Mouse (Mus musculus): ENCODE measurements around the gene Ttl. TPM values are rescaled to one million over a fixed set of nuclear protein-coding genes. Genes with fewer than 3 reads are reported as not detected.

The Ttl gene
- polyA plus RNA-seq, 1 experiment = 0.43 TPM

DNA sequence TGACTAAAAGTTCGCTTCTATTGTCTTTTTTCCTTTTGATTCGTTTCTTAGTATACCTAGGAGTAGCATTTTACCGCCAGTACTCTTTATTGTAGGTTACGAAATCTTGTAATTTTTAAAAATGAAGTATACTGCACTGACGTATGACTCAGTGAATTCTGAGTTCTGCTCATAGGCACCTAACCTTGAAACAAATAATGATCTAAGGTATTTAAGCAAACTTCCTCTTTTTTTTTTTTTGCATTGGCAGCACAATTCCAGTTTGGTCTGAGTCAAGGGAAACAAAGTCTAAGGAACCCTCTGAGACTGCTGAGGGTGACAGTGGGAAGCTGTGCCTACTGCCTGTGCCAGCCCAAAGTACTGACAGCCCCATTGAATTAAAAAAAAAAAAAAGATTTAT is 17.8 kb downstream of the Ttl start:
- no peaks in the 10 kb centered on the region for H3K36me3 ChIP-seq (ENCODE audit: control insufficient read depth, insufficient read depth, low read length)
- H3K4me1 ChIP-seq (ENCODE audit: control insufficient read depth, insufficient read depth, low read length) = peaks cover 8% of the 10 kb centered on the region
- no peak overlapping the region for H3K27ac ChIP-seq (ENCODE audit: control insufficient read depth, insufficient read depth, low read depth, low read length)
- no peak overlapping the region for H3K4me3 ChIP-seq (ENCODE audit: control insufficient read depth, low read depth, low read length)
- no peaks in the 10 kb centered on the region for H3K27me3 ChIP-seq (ENCODE audit: control insufficient read depth, insufficient read depth, low read length)
- TF ChIP-seq POLR2A (IDR thresholded peaks at IDR 0.05; ENCODE audit: control insufficient read depth, low read depth, low read length) (no peak), CTCF (IDR thresholded peaks at IDR 0.05; ENCODE audit: control insufficient read depth, insufficient read depth, insufficient replicate concordance, low read depth, low read length) (no peak)

DNA sequence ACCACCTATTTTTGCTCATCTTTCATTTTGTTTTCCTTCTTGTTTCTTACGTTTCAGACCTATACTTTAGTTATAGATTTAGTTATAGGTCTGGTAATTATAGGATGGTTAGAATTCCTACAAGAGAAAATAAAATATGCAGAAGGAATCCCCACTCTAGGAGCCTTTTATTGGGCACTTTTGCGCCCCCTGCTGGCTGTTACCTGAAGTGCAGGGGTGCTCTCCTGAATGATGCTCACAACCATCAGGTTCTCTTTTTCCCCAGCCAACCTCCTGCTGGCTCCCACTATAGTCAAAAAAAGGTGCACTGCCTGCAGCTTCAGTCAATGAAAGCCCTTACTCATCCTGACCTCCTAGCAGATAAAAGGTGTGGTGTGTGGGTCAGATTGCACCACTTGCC is 19.2 kb downstream of the Ttl start:
- no peaks in the 10 kb centered on the region for H3K36me3 ChIP-seq (ENCODE audit: control insufficient read depth, insufficient read depth, low read length)
- no peak overlapping the region for H3K27ac ChIP-seq (ENCODE audit: control insufficient read depth, insufficient read depth, low read depth, low read length)
- H3K4me3 ChIP-seq (ENCODE audit: control insufficient read depth, low read depth, low read length) = no peak overlapping the region
- H3K27me3 ChIP-seq (ENCODE audit: control insufficient read depth, insufficient read depth, low read length) = no peaks in the 10 kb centered on the region
- peaks cover 8% of the 10 kb centered on the region for H3K4me1 ChIP-seq (ENCODE audit: control insufficient read depth, insufficient read depth, low read length)
- TF ChIP-seq CTCF (IDR thresholded peaks at IDR 0.05; ENCODE audit: control insufficient read depth, insufficient read depth, insufficient replicate concordance, low read depth, low read length) = peak; percentile 75
- TF ChIP-seq POLR2A (IDR thresholded peaks at IDR 0.05; ENCODE audit: control insufficient read depth, low read depth, low read length) = no peak

DNA sequence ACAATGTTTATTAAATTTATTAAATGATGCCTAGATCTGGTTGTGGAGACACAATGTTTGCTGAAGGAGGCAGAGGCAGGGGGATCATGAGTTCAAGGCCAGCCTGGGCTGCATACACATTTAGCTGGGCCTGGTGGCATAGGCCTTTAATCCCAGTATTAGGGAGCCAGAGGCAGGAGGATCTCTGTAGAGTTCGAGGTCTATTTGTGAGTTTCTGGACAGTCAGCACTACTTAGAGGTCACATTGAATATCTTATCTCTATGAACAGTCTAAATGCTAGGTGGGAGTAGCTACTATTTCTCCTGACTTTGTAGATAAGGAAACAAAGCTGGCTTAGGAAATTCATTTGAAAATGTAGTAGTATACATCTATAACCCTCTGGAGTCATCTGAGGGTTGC is 21.8 kb downstream of the Ttl start:
- no peaks in the 10 kb centered on the region for H3K36me3 ChIP-seq (ENCODE audit: control insufficient read depth, insufficient read depth, low read length)

DNA sequence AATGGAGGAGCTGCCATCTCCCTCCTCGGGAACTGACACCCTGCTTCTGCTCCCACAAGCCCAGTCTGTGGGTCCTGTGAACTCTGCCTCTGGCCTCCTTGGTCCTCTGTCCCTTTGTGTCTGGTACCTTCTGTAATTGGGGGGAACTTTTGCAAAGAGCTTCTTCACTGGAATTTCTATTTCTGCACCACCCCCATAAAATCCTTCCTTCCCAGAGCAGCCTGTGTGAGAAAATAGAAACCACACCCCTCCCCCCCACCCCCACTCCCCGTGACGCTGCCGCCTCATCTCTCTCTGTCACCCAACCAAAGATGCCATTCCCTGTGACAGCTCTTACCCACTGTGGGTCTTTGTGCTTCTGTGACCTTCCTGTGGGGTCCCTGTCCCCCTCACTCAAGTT is 24.6 kb downstream of the Ttl start:
- H3K27me3 ChIP-seq (ENCODE audit: control insufficient read depth, insufficient read depth, low read length) = no peaks in the 10 kb centered on the region
- no peak for TF ChIP-seq POLR2A (IDR thresholded peaks at IDR 0.05; ENCODE audit: control insufficient read depth, low read depth, low read length)
- no peak for TF ChIP-seq CTCF (IDR thresholded peaks at IDR 0.05; ENCODE audit: control insufficient read depth, insufficient read depth, insufficient replicate concordance, low read depth, low read length)
- no peak overlapping the region for H3K27ac ChIP-seq (ENCODE audit: control insufficient read depth, insufficient read depth, low read depth, low read length)
- no peaks in the 10 kb centered on the region for H3K36me3 ChIP-seq (ENCODE audit: control insufficient read depth, insufficient read depth, low read length)
- H3K4me1 ChIP-seq (ENCODE audit: control insufficient read depth, insufficient read depth, low read length) = no peaks in the 10 kb centered on the region
- H3K4me3 ChIP-seq (ENCODE audit: control insufficient read depth, low read depth, low read length) = no peak overlapping the region

More for the DNA sequence above, 21.8 kb downstream of the Ttl start:
- Histone ChIP-seq H3K4me1 (ENCODE audit: control insufficient read depth, insufficient read depth, low read length) (no peaks in the 10 kb centered on the region), H3K27me3 (ENCODE audit: control insufficient read depth, insufficient read depth, low read length) (no peaks in the 10 kb centered on the region), H3K27ac (ENCODE audit: control insufficient read depth, insufficient read depth, low read depth, low read length) (no peak overlapping the region), H3K4me3 (ENCODE audit: control insufficient read depth, low read depth, low read length) (no peak overlapping the region)
- TF ChIP-seq CTCF (IDR thresholded peaks at IDR 0.05; ENCODE audit: control insufficient read depth, insufficient read depth, insufficient replicate concordance, low read depth, low read length) (no peak), POLR2A (IDR thresholded peaks at IDR 0.05; ENCODE audit: control insufficient read depth, low read depth, low read length) (no peak)

DNA sequence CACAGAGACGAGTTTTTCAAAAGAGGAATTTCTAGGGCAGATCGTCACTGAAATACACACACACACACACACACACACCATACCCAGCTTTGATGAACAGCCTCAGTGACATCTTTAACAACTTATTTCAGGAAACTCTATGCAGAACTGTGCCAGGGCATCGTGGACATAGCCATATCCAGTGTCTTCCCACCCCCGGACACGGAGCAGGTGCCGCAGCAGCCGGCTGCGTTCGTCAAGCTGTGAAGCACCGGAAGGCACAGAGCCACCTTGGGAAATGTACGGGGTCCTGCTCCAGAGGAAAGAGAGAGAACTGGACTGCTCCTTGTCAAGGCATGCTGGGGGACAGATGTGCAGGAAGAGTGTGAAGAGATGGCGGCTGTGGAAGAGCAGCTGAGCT is 27.1 kb downstream of the Ttl start:
- no peak for TF ChIP-seq POLR2A (IDR thresholded peaks at IDR 0.05; ENCODE audit: control insufficient read depth, low read depth, low read length)
- TF ChIP-seq CTCF (IDR thresholded peaks at IDR 0.05; ENCODE audit: control insufficient read depth, insufficient read depth, insufficient replicate concordance, low read depth, low read length) = no peak
- Histone ChIP-seq H3K36me3 (ENCODE audit: control insufficient read depth, insufficient read depth, low read length) (no peaks in the 10 kb centered on the region), H3K4me3 (ENCODE audit: control insufficient read depth, low read depth, low read length) (no peak overlapping the region), H3K4me1 (ENCODE audit: control insufficient read depth, insufficient read depth, low read length) (no peaks in the 10 kb centered on the region), H3K27me3 (ENCODE audit: control insufficient read depth, insufficient read depth, low read length) (no peaks in the 10 kb centered on the region), H3K27ac (ENCODE audit: control insufficient read depth, insufficient read depth, low read depth, low read length) (no peak overlapping the region)

DNA sequence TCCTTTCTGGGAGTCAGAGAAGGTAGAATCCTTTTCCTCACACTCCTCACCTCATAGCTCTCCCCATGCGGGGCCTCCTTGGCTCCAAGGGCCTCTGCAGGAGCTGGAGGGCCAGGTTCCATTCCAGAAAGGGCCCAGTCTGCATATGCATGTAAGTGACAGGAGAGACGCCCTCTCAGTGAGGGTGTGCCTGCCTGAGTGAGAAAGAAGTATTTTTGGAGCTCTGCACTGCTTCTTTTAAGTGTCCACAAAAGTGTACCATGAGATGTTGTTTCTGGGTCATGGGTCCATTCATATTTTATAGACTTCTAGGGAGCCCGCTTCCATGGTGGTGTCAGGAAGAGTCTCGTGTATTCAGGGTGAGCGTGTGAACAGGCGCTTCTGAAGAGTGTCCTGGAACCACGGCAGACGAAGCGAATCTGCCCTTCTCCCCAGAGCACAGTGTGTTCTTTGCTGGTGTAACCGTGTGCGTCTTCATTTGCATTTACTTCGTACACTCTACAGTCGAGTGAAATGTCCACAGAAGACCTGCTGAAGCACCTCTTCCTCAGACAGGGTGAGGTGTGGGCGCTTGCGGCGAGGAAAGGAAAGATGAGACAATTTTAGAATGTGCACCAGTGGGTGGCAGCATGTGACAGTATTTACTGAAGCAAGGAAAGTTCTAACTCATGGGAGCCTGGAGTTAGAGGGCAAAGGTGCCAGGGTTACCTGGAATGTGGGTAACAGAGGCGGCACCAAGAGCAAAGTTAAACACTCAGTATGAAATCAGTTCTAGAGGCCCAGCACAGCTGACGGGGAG is 28.4 kb downstream of the Ttl start:
- no peak overlapping the region for H3K4me3 ChIP-seq (ENCODE audit: control insufficient read depth, low read depth, low read length)
- TF ChIP-seq POLR2A (IDR thresholded peaks at IDR 0.05; ENCODE audit: control insufficient read depth, low read depth, low read length) = no peak
- no peak for TF ChIP-seq CTCF (IDR thresholded peaks at IDR 0.05; ENCODE audit: control insufficient read depth, insufficient read depth, insufficient replicate concordance, low read depth, low read length)
- no peaks in the 10 kb centered on the region for H3K4me1 ChIP-seq (ENCODE audit: control insufficient read depth, insufficient read depth, low read length)
- no peaks in the 10 kb centered on the region for H3K36me3 ChIP-seq (ENCODE audit: control insufficient read depth, insufficient read depth, low read length)
- no peak overlapping the region for H3K27ac ChIP-seq (ENCODE audit: control insufficient read depth, insufficient read depth, low read depth, low read length)
- H3K27me3 ChIP-seq (ENCODE audit: control insufficient read depth, insufficient read depth, low read length) = no peaks in the 10 kb centered on the region

DNA sequence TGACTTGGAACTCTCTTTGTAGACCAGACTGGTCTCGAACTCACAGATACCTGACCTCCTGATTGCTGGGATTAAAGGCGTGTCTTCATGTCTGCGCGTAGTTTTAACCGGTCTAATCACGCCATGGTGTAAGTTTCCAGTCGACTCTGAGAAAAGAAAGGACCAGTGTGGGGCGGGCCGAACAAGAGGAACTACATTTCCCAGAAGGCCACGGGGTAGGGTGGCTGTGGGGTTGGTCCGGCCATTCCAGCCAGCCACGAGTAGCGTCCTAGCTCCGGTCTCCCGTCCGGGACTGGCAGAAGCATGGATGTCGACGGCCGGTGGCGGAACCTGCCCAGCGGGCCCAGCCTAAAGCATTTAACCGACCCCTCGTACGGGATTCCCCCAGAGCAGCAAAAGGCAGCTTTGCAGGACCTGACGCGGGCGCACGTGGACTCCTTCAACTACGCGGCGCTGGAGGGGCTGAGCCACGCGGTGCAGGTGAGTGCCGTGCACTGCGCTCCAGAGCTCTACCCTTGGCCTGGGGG is 35.1 kb downstream of the Ttl start, which contains the start of gene Polr1b:
Polr1b (plus strand) TSS at position 212 of the 527 bp plus-strand sequence.
- Histone ChIP-seq H3K27ac (ENCODE audit: control insufficient read depth, insufficient read depth, low read depth, low read length) (no peak within 1 kb of the TSS), H3K4me3 (ENCODE audit: control insufficient read depth, low read depth, low read length) (peak within 1 kb of the TSS; percentile 91), H3K4me1 (ENCODE audit: control insufficient read depth, insufficient read depth, low read length) (peaks cover 4% of the 10 kb centered on the region), H3K36me3 (ENCODE audit: control insufficient read depth, insufficient read depth, low read length) (no peaks in the 10 kb centered on the region), H3K27me3 (ENCODE audit: control insufficient read depth, insufficient read depth, low read length) (no peaks in the 10 kb centered on the region)
- TF ChIP-seq CTCF (IDR thresholded peaks at IDR 0.05; ENCODE audit: control insufficient read depth, insufficient read depth, insufficient replicate concordance, low read depth, low read length) (no peak), POLR2A (IDR thresholded peaks at IDR 0.05; ENCODE audit: control insufficient read depth, low read depth, low read length) (peak; percentile 58)

Data from testis, adult 2 months (tissue).